Mouse (Mus musculus) bone marrow macrophage, adult 2 months (primary cell): ENCODE data around the gene Lrrn4cl.

Source experiments
- CTCF ChIP-seq: IDR thresholded peaks from 2 replicates; pipeline ENCODE4 v1.5.1; 2012; ENCODE audit warnings: low read depth, mild to moderate bottlenecking, low read length, moderate library complexity
- POLR2A ChIP-seq: IDR thresholded peaks from 2 replicates; pipeline ENCODE4 v1.6.1; 2012; ENCODE audit warnings: mild to moderate bottlenecking, low read depth, low read length, borderline replicate concordance

DNA sequence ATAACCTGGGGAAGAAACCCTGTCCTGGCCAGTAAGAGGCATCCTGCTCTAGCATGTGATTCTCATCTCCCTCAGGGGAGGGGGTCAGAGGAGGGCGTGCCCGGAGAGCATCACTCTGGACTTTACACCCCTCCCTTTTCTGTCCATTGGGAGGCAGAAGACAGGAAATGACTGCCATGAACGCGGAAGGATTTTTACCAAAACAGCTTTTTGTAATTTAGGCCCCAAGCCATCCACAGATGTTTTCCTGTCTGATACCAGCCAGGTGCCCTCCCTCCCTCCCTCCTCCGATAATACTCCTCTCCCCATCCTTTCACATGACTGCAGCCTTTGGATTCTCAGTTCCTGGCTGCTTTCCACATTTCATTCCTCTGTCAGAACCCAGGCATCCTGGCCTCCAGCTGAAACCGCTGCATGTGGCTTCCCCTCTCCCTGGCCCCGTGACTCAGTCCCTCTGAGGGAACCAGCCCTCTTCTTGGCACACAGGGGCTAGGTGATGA, at the start of gene Lrrn4cl:
- no peak for TF ChIP-seq CTCF
- TF ChIP-seq POLR2A, result no peak
